19 mouse cellular contexts compared by ENCODE assay signal in genomic region chr15:79387081-79387480, GRCm38 (mm10). TPM values are rescaled to one million over a fixed set of nuclear protein-coding genes. Genes with fewer than 3 reads are reported as not detected.
DNase-seq lines count a peak whose midpoint lies in the region; ATAC-seq and TF ChIP-seq lines count a peak whose summit lies in the region.
"Had no signal": no experiment of that assay in that cellular context is flagged by ENCODE, and none has a peak within 500 bp of the region (broad histone marks: within the 10 kb centered on the region; RNA-seq: fewer than 3 reads in every experiment).

No protein-coding gene starts in this region.

- H3K9ac ChIP-seq in heart, embryonic 15.5 days, result no peak overlapping the region
- H3K9ac ChIP-seq in midbrain, embryonic 13.5 days (replicated peaks), result 0 out of 2 replicates have a peak overlapping the region, but pooled peaks have one; percentile 19
- H3K9ac ChIP-seq in midbrain, embryonic 16.5 days (ENCODE audit: low read depth, low read length), result no peak overlapping the region
- no peak overlapping the region for H3K9ac ChIP-seq in intestine, postnatal 0 days (ENCODE audit: low read depth, low read length)
- H3K9ac ChIP-seq: forebrain, embryonic 15.5 days; hindbrain, embryonic 15.5 days; neural tube, embryonic 12.5 days had no signal

- no peak for TF ChIP-seq CTCF in intestine, postnatal 0 days (IDR thresholded peaks at IDR 0.05; ENCODE audit: low read depth)

- H3K4me2 ChIP-seq in heart, embryonic 15.5 days, result no peak overlapping the region
- H3K4me2 ChIP-seq in midbrain, embryonic 13.5 days (replicated peaks), result no peak overlapping the region
- no peak overlapping the region for H3K4me2 ChIP-seq in midbrain, embryonic 16.5 days (ENCODE audit: low read length)
- no peak overlapping the region for H3K4me2 ChIP-seq in intestine, postnatal 0 days (replicated peaks; ENCODE audit: low read depth)
- H3K4me2 ChIP-seq: forebrain, embryonic 15.5 days; hindbrain, embryonic 15.5 days; neural tube, embryonic 12.5 days had no signal

- H3K27me3 ChIP-seq in heart, embryonic 15.5 days, result no peaks in the 10 kb centered on the region
- H3K27me3 ChIP-seq in midbrain, embryonic 13.5 days, result no peaks in the 10 kb centered on the region
- no peaks in the 10 kb centered on the region for H3K27me3 ChIP-seq in midbrain, embryonic 16.5 days (ENCODE audit: control insufficient read depth, insufficient read depth, low read depth, low read length)
- H3K27me3 ChIP-seq in intestine, postnatal 0 days (replicated peaks; ENCODE audit: control insufficient read depth, insufficient read depth, low read length), result no peaks in the 10 kb centered on the region
- H3K27me3 ChIP-seq: forebrain, embryonic 15.5 days; hindbrain, embryonic 15.5 days; neural tube, embryonic 12.5 days had no signal

- no peak overlapping the region for H3K4me3 ChIP-seq in heart, embryonic 15.5 days
- no peak overlapping the region for H3K4me3 ChIP-seq in midbrain, embryonic 13.5 days (replicated peaks)
- no peak overlapping the region for H3K4me3 ChIP-seq in midbrain, embryonic 16.5 days (ENCODE audit: low read depth, low read length)
- no peak overlapping the region for H3K4me3 ChIP-seq in intestine, postnatal 0 days (ENCODE audit: low read depth, low read length)
- H3K4me3 ChIP-seq: forebrain, embryonic 15.5 days; hindbrain, embryonic 15.5 days; neural tube, embryonic 12.5 days had no signal

- no peaks in the 10 kb centered on the region for H3K9me3 ChIP-seq in heart, embryonic 15.5 days (replicated peaks)
- no peaks in the 10 kb centered on the region for H3K9me3 ChIP-seq in midbrain, embryonic 13.5 days
- no peaks in the 10 kb centered on the region for H3K9me3 ChIP-seq in midbrain, embryonic 16.5 days (replicated peaks; ENCODE audit: control insufficient read depth, low read length, poor library complexity, severe bottlenecking)
- H3K9me3 ChIP-seq in intestine, postnatal 0 days (ENCODE audit: control insufficient read depth), result no peaks in the 10 kb centered on the region
- H3K9me3 ChIP-seq: forebrain, embryonic 15.5 days; hindbrain, embryonic 15.5 days; neural tube, embryonic 12.5 days had no signal

- WGBS in heart, embryonic 15.5 days, result 51% methylated on average over 6 of the region's 6 CpGs
- WGBS in midbrain, embryonic 13.5 days, result 69% methylated on average over 6 of the region's 6 CpGs
- 65% methylated on average over 6 of the region's 6 CpGs for WGBS in midbrain, embryonic 16.5 days
- WGBS in intestine, postnatal 0 days, result 70% methylated on average over 6 of the region's 6 CpGs

- peaks cover 68% of the 10 kb centered on the region for H3K4me1 ChIP-seq in heart, embryonic 15.5 days (replicated peaks)
- peaks cover 17% of the 10 kb centered on the region for H3K4me1 ChIP-seq in midbrain, embryonic 13.5 days (replicated peaks)
- peaks cover 5% of the 10 kb centered on the region; the same call in 1 of the 2 replicates for H3K4me1 ChIP-seq in midbrain, embryonic 16.5 days (ENCODE audit: control insufficient read depth, insufficient read depth, low read length)
- peaks cover 35% of the 10 kb centered on the region for H3K4me1 ChIP-seq in intestine, postnatal 0 days (replicated peaks; ENCODE audit: control insufficient read depth, insufficient read depth, low read length)

- no peak; the same call in 1 of the 2 replicates for ATAC-seq in heart, embryonic 15.5 days (replicated peaks; ENCODE audit: insufficient number of reproducible peaks, insufficient read depth, low FRiP score, low read depth)
- ATAC-seq in midbrain, embryonic 13.5 days, result no peak
- no peak for ATAC-seq in midbrain, embryonic 16.5 days
- ATAC-seq in intestine, postnatal 0 days, result no peak
- ATAC-seq: forebrain, embryonic 15.5 days had no signal

- intact Hi-C loops in heart, postnatal 25 days (cut with DNase I), result no loop called here
- intact Hi-C loops in left cerebral cortex, postnatal 4 days (cut with DNase I), result no loop called here
- intact Hi-C loops in left cerebral cortex, postnatal 36 days (cut with DNase I), result no loop called here

- H3K36me3 ChIP-seq in heart, embryonic 15.5 days, result no peaks in the 10 kb centered on the region; the same call in 1 of the 2 replicates
- peaks cover 6% of the 10 kb centered on the region for H3K36me3 ChIP-seq in midbrain, embryonic 13.5 days
- H3K36me3 ChIP-seq in midbrain, embryonic 16.5 days (ENCODE audit: control insufficient read depth, insufficient read depth, low read length), result no peaks in the 10 kb centered on the region
- H3K36me3 ChIP-seq in intestine, postnatal 0 days (ENCODE audit: control insufficient read depth, insufficient read depth), result no peaks in the 10 kb centered on the region
- H3K36me3 ChIP-seq: forebrain, embryonic 15.5 days; hindbrain, embryonic 15.5 days; neural tube, embryonic 12.5 days had no signal

- DNase-seq in heart, postnatal 25 days (ENCODE audit: low spot score), result no peak
- DNase-seq in left cerebral cortex, postnatal 4 days, result peak; percentile 27
- no peak for DNase-seq in left cerebral cortex, postnatal 36 days (ENCODE audit: low spot score in 2 of 2)
- no peak for DNase-seq in urinary bladder, postnatal 25 days (ENCODE audit: low spot score)
- DNase-seq: cerebellum, adult 11 months; cerebellum, postnatal 36 days; kidney, adult 9 months; kidney, postnatal 4 days; lung, adult 2 months; spleen, adult 18-20 months; thymus, adult 18-20 months had no signal

- H3K27ac ChIP-seq in heart, embryonic 15.5 days, result peak overlapping the region; percentile 71
- no peak overlapping the region for H3K27ac ChIP-seq in midbrain, embryonic 13.5 days
- no peak overlapping the region for H3K27ac ChIP-seq in midbrain, embryonic 16.5 days (ENCODE audit: low read length)
- 0 out of 2 replicates have a peak overlapping the region, but pooled peaks have one; percentile 11 for H3K27ac ChIP-seq in intestine, postnatal 0 days (ENCODE audit: low read depth, low read length)
- H3K27ac ChIP-seq: forebrain, embryonic 15.5 days; hindbrain, embryonic 15.5 days; macrophage; neural tube, embryonic 12.5 days had no signal

RNA-seq across cellular contexts. Expression of gene Tmem184b, which starts 16.3 kb away (rescaled TPM):
- polyA plus RNA-seq in heart, embryonic 15.5 days (2015; fragmentation: Nextera tagmentation; extraction: Ambion mirVana), result 58.3 and 83.8 TPM in 2 replicates
- 10 to 100 TPM; 43.0 to 46.7 TPM for total RNA-seq in heart, postnatal 25 days (2021)
- total RNA-seq in left cerebral cortex, postnatal 4 days (2021), result 10 to 100 TPM; 49.6 to 53.4 TPM
- total RNA-seq in left cerebral cortex, postnatal 36 days (2021), result 10 to 100 TPM; 67.6 to 73.5 TPM
- polyA plus RNA-seq in midbrain, embryonic 13.5 days (2015; fragmentation: Nextera tagmentation; extraction: Ambion mirVana), result 32.8 and 35.0 TPM in 2 replicates
- polyA plus RNA-seq in midbrain, embryonic 16.5 days (2015; fragmentation: Nextera tagmentation; extraction: Ambion mirVana), result 42.5 and 43.2 TPM in 2 replicates
- 32.7 and 34.1 TPM in 2 replicates for polyA plus RNA-seq in intestine, postnatal 0 days (2015; fragmentation: Nextera tagmentation; extraction: Ambion mirVana)

RNA-seq across cellular contexts. Expression of gene Maff, which starts 40.7 kb away (rescaled TPM):
- polyA plus RNA-seq in heart, embryonic 15.5 days (2015; fragmentation: Nextera tagmentation; extraction: Ambion mirVana), result 3.5 and 3.8 TPM in 2 replicates
- 1 to 10 TPM; 8.1 to 8.3 TPM for total RNA-seq in heart, postnatal 25 days (2021)
- 1 to 10 TPM; 1.5 to 1.9 TPM for total RNA-seq in left cerebral cortex, postnatal 4 days (2021)
- total RNA-seq in left cerebral cortex, postnatal 36 days (2021), result 1 to 10 TPM; 1.6 to 2.0 TPM
- polyA plus RNA-seq in midbrain, embryonic 13.5 days (2015; fragmentation: Nextera tagmentation; extraction: Ambion mirVana), result 0.76 and 0.79 TPM in 2 replicates
- 0.85 and 0.86 TPM in 2 replicates for polyA plus RNA-seq in midbrain, embryonic 16.5 days (2015; fragmentation: Nextera tagmentation; extraction: Ambion mirVana)
- 6.6 and 8.8 TPM in 2 replicates for polyA plus RNA-seq in intestine, postnatal 0 days (2015; fragmentation: Nextera tagmentation; extraction: Ambion mirVana)

RNA-seq across cellular contexts. Expression of gene Pla2g6, which starts 58.9 kb away (rescaled TPM):
- polyA plus RNA-seq in heart, embryonic 15.5 days (2015; fragmentation: Nextera tagmentation; extraction: Ambion mirVana), result 9.9 and 13.5 TPM in 2 replicates
- total RNA-seq in heart, postnatal 25 days (2021), result 1 to 10 TPM; 9.6 to 9.9 TPM
- total RNA-seq in left cerebral cortex, postnatal 4 days (2021), result 10 to 100 TPM; 24.5 to 25.6 TPM
- total RNA-seq in left cerebral cortex, postnatal 36 days (2021), result 10 to 100 TPM; 21.7 to 25.9 TPM
- polyA plus RNA-seq in midbrain, embryonic 13.5 days (2015; fragmentation: Nextera tagmentation; extraction: Ambion mirVana), result 37.5 and 43.3 TPM in 2 replicates
- polyA plus RNA-seq in midbrain, embryonic 16.5 days (2015; fragmentation: Nextera tagmentation; extraction: Ambion mirVana), result 29.8 and 35.3 TPM in 2 replicates
- polyA plus RNA-seq in intestine, postnatal 0 days (2015; fragmentation: Nextera tagmentation; extraction: Ambion mirVana), result 17.4 and 22.1 TPM in 2 replicates

Comparison
In these comparisons a context has a peak if more than half of its experiments do, and no peak if none do; other contexts are left out.
1. H3K27ac ChIP-seq: peak in heart, embryonic 15.5 days (single experiment) and intestine, postnatal 0 days (single experiment); none in midbrain, embryonic 13.5 days (single experiment) and midbrain, embryonic 16.5 days (single experiment).